Mouse (Mus musculus): ENCODE results near the gene Rnf17. TPM values are rescaled to one million over a fixed set of nuclear protein-coding genes. Genes with fewer than 3 reads are reported as not detected.
A peak's percentile ranks its signal among the peaks of the same experiment; 100 is the strongest.

Rnf17 gene
- 1.2 and 2.4 TPM in 2 replicates for polyA plus RNA-seq (2014; fragmentation: Nextera tagmentation; extraction: Ambion mirVana)

DNA sequence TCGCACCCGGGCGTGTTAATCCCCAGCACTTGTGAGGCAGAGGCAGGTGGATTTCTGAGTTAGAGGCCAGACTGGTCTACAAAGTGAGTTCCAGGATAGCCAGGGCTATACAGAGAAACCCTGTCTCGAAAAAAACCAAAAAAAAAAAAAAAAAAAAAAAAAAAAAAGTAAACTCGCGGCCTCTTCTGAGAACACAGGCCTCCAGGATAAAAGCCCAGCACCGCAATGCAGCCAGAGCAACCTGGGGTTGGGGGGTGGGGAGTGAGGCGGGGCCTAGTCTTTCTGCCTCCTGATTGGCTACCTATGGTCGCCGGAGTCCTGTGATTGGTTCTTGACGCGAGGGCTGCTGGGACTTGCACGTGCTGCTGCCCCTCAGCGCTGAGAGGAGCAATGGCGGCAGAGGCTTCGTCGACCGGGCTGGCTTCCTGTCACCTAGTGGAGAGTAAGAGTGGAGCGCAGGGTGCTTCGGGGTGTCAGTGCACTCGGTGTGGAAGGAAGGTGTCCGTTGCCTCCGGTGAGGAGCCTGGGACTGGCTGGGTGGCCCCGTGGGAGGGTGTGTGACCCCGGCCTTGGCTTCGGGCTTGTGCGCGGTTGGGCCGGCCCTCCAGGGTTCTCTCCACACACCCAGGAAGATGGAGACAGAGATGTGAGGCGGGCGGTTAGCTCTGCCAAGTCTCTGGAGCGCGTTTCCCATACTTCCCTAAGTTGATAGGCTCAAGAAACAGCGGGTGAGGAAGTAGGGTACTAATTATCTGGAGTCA is at the start of gene Rnf17:
Rnf17 (plus strand) TSS at position 271 of the 761 bp plus-strand sequence.
- 69% methylated on average over 34 of the region's 34 CpGs for WGBS
- DNase-seq = no peak
- H3K4me2 ChIP-seq (ENCODE audit: low read length) = no peak within 1 kb of the TSS
- H3K36me3 ChIP-seq (ENCODE audit: control insufficient read depth, insufficient read depth, low read length) = no peaks in the 10 kb centered on the region
- H3K27me3 ChIP-seq (ENCODE audit: control insufficient read depth, insufficient read depth, low read length) = no peaks in the 10 kb centered on the region
- no peak for ATAC-seq (ENCODE audit: low FRiP score, low TSS enrichment)
- no peak within 1 kb of the TSS for H3K9ac ChIP-seq (replicated peaks; ENCODE audit: low read length)
- no peaks in the 10 kb centered on the region for H3K4me1 ChIP-seq (ENCODE audit: control insufficient read depth, insufficient read depth, low read length)
- no peak within 1 kb of the TSS for H3K27ac ChIP-seq (replicated peaks; ENCODE audit: low read depth, low read length)
- H3K9me3 ChIP-seq (ENCODE audit: control insufficient read depth, low read length) = no peaks in the 10 kb centered on the region
- no peak within 1 kb of the TSS for H3K4me3 ChIP-seq (replicated peaks; ENCODE audit: low read depth, low read length)

DNA sequence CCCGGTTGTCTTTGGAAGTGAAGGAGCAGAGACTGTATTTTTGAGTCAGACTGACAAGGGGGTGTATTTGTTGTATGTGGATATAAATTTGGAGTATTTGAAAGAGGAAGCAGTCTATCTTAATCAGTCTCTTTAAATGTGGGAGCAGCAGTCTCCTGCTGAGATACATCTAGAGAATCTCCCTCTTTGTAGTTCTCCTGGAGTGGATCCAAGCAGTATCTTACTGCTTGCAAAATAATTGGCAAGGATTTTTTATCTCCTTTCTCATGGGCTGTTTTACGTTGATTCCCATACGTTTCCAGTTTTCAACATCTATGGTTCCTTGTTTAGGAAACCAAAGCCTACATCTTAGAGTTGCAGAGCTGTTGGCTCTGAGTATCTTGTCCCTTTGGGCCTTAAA is 47.6 kb upstream of the Rnf17 start:
- ATAC-seq (ENCODE audit: low FRiP score, low TSS enrichment) = no peak
- 92% methylated on average over 3 of the region's 3 CpGs for WGBS
- H3K9me3 ChIP-seq (ENCODE audit: control insufficient read depth, low read length) = no peaks in the 10 kb centered on the region

DNA sequence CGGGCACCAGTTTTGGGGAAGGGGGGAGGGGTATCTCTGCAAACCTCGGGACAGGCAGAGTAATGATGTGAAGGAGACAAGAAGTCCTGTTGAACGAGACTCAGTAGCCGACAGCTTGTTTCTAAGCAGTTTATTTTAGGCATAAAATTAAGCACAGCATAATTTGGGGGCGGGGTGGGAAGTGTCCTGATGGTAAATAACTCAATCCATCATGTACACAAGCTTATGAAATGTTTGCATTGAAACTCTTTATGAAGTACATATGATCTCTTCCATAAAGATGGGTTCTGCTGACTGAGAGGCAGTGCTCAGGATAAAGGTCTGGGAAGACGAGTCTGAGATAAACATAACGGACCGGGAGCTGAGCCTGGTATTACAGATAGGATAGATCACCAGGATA is 47.0 kb upstream of the Rnf17 start:
- Histone ChIP-seq H3K4me3 (replicated peaks; ENCODE audit: low read depth, low read length) (no peak overlapping the region), H3K9me3 (ENCODE audit: control insufficient read depth, low read length) (no peaks in the 10 kb centered on the region), H3K27ac (replicated peaks; ENCODE audit: low read depth, low read length) (no peak overlapping the region), H3K4me1 (ENCODE audit: control insufficient read depth, insufficient read depth, low read length) (no peaks in the 10 kb centered on the region), H3K27me3 (ENCODE audit: control insufficient read depth, insufficient read depth, low read length) (no peaks in the 10 kb centered on the region), H3K36me3 (ENCODE audit: control insufficient read depth, insufficient read depth, low read length) (no peaks in the 10 kb centered on the region), H3K4me2 (ENCODE audit: low read length) (no peak overlapping the region), H3K9ac (replicated peaks; ENCODE audit: low read length) (no peak overlapping the region)
- no peak for ATAC-seq (ENCODE audit: low FRiP score, low TSS enrichment)
- 87% methylated on average over 8 of the region's 8 CpGs for WGBS
- DNase-seq = no peak

More for the DNA sequence above, 47.6 kb upstream of the Rnf17 start:
- H3K4me1 ChIP-seq (ENCODE audit: control insufficient read depth, insufficient read depth, low read length) = no peaks in the 10 kb centered on the region
- no peak overlapping the region for H3K4me3 ChIP-seq (replicated peaks; ENCODE audit: low read depth, low read length)
- no peaks in the 10 kb centered on the region for H3K27me3 ChIP-seq (ENCODE audit: control insufficient read depth, insufficient read depth, low read length)
- no peak overlapping the region for H3K9ac ChIP-seq (replicated peaks; ENCODE audit: low read length)
- H3K36me3 ChIP-seq (ENCODE audit: control insufficient read depth, insufficient read depth, low read length) = no peaks in the 10 kb centered on the region
- H3K27ac ChIP-seq (replicated peaks; ENCODE audit: low read depth, low read length) = no peak overlapping the region
- H3K4me2 ChIP-seq (ENCODE audit: low read length) = no peak overlapping the region
- no peak for DNase-seq

DNA sequence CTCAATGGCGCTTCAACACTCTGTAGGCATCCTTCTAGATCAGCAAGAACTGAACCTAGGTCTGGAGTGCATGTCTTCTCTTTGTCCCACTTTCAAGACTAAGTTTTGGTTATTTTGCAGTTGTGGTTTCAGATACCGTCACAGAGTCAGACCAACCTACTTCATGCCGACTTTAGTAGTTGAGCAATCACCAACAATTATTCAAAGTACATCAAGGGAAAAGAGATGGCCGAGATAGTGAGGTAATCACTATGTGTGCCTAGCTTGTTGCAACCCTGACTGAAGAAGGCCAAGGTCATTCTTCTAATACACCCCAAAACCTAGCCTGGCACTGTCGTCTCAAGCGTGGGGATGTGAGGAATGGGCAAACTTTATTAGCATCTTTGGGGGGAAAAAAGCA is 46.2 kb upstream of the Rnf17 start:
- no peaks in the 10 kb centered on the region for H3K4me1 ChIP-seq (ENCODE audit: control insufficient read depth, insufficient read depth, low read length)
- H3K27ac ChIP-seq (replicated peaks; ENCODE audit: low read depth, low read length) = no peak overlapping the region
- no peaks in the 10 kb centered on the region for H3K36me3 ChIP-seq (ENCODE audit: control insufficient read depth, insufficient read depth, low read length)
- H3K4me2 ChIP-seq (ENCODE audit: low read length) = no peak overlapping the region
- ATAC-seq (ENCODE audit: low FRiP score, low TSS enrichment) = no peak
- H3K4me3 ChIP-seq (replicated peaks; ENCODE audit: low read depth, low read length) = no peak overlapping the region
- H3K9me3 ChIP-seq (ENCODE audit: control insufficient read depth, low read length) = no peaks in the 10 kb centered on the region
- no peak overlapping the region for H3K9ac ChIP-seq (replicated peaks; ENCODE audit: low read length)
- DNase-seq = no peak
- WGBS = 90% methylated on average over 6 of the region's 6 CpGs
- H3K27me3 ChIP-seq (ENCODE audit: control insufficient read depth, insufficient read depth, low read length) = no peaks in the 10 kb centered on the region

DNA sequence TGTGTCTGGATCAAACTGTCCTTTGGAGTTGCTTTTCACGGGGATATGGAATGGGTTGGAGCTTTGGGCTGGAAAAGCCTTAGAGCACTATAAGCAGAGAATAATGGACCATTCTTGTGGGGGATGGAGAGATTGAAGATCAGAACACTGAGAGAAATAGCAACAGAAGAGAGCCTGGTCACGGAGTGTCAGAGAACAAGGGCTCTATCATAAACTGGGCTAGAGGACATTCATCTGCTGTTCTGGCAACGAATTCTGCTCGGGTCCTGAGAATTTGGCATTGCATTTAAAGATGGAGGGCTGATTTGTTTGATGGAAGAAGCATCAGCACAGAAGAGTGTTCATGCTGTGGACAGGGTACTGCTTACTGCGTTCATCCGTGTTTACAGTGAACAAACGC is 44.0 kb upstream of the Rnf17 start:
- no peak for DNase-seq
- H3K9me3 ChIP-seq (ENCODE audit: control insufficient read depth, low read length) = no peaks in the 10 kb centered on the region
- H3K9ac ChIP-seq (replicated peaks; ENCODE audit: low read length) = no peak overlapping the region
- 76% methylated on average over 7 of the region's 7 CpGs for WGBS
- no peak overlapping the region for H3K4me3 ChIP-seq (replicated peaks; ENCODE audit: low read depth, low read length)
- no peaks in the 10 kb centered on the region for H3K36me3 ChIP-seq (ENCODE audit: control insufficient read depth, insufficient read depth, low read length)
- H3K27me3 ChIP-seq (ENCODE audit: control insufficient read depth, insufficient read depth, low read length) = peaks cover 3% of the 10 kb centered on the region; the same call in 1 of the 2 replicates
- no peaks in the 10 kb centered on the region for H3K4me1 ChIP-seq (ENCODE audit: control insufficient read depth, insufficient read depth, low read length)
- ATAC-seq (ENCODE audit: low FRiP score, low TSS enrichment) = no peak
- H3K27ac ChIP-seq (replicated peaks; ENCODE audit: low read depth, low read length) = no peak overlapping the region
- H3K4me2 ChIP-seq (ENCODE audit: low read length) = no peak overlapping the region

DNA sequence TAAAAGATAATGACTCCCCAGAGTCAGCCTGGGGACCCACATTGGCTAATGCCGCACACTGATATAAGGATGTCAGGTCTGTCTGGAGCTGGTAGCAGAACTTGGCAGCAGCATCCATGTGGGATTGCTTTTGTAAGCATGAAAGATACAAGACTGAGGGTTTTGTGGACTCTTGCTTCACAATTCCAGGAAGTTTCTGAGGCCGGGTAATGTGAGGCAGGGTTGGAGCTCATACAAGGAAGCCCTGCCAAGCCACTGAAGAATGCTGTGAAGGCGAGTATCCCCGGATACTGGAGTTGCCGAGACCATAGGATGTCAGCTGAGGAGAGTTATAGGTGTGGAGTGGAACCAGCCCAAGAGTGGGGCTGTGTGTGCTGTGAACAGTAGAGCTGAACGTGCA is 43.2 kb upstream of the Rnf17 start:
- Histone ChIP-seq H3K9me3 (ENCODE audit: control insufficient read depth, low read length) (no peaks in the 10 kb centered on the region), H3K4me3 (replicated peaks; ENCODE audit: low read depth, low read length) (no peak overlapping the region), H3K4me2 (ENCODE audit: low read length) (no peak overlapping the region), H3K27me3 (ENCODE audit: control insufficient read depth, insufficient read depth, low read length) (peaks cover 10% of the 10 kb centered on the region), H3K9ac (replicated peaks; ENCODE audit: low read length) (no peak overlapping the region), H3K27ac (replicated peaks; ENCODE audit: low read depth, low read length) (no peak overlapping the region), H3K4me1 (ENCODE audit: control insufficient read depth, insufficient read depth, low read length) (no peaks in the 10 kb centered on the region), H3K36me3 (ENCODE audit: control insufficient read depth, insufficient read depth, low read length) (no peaks in the 10 kb centered on the region)
- ATAC-seq (ENCODE audit: low FRiP score, low TSS enrichment) (no peak), DNase-seq (no peak)
- 87% methylated on average over 6 of the region's 6 CpGs for WGBS

DNA sequence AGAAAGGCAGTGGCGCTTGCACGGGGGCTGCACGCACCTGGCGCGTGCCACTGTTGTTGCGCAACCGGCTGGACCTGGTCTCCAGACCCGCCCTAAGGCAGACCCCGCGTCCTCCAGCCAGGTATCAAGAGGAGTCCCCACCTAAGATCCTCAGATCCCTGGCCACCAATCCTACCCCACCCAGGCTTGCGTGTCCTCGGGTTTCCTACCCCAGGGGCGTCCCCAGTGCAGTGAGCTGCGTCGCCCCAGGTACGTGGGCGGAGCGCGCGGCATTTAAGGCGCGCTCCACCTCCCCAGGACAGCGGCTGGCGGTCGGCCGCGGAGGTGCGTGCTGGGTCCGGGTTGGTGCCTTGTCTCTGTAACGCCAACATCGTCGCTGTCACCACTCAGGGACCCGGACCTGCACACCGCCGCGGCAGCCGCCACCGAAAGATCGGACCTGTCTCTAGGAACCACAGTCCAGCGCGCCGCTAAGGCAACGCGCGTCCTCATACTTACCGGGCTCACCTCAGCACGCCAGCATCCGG is 37.6 kb upstream of the Rnf17 start, which contains the start of gene Atp12a:
Atp12a (plus strand) TSS at position 358 of the 527 bp plus-strand sequence.
- peak; percentile 42 for DNase-seq
- whole genome bisulfite sequencing = 2% methylated on average over 48 of the region's 48 CpGs
- no peak for ATAC-seq (ENCODE audit: low FRiP score, low TSS enrichment)

DNA sequence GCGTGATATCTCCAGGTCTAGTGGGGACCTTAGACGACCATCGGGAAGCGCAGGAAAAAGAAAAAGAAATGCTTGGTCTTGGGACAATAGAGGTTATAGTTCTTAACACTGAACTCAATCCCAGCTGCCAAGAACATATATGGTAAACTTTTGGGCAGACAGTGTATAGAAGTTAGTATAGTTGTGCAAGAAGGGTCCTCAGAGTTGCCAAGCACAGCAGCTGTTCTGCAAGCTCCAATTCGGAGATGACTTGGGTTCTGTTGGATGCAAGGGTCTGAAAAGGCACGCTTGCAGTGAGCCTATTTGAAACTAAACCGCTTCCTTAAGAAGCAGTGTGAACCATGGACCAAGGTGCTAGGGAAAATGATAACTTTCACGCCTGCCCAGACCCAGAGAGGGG is 37.1 kb upstream of the Rnf17 start:
- peaks cover 41% of the 10 kb centered on the region for H3K27me3 ChIP-seq (ENCODE audit: control insufficient read depth, insufficient read depth, low read length)
- WGBS = 31% methylated on average over 8 of the region's 8 CpGs
- ATAC-seq (ENCODE audit: low FRiP score, low TSS enrichment) (no peak), DNase-seq (peak; percentile 13)
- peak overlapping the region; percentile 43 for H3K4me3 ChIP-seq (replicated peaks; ENCODE audit: low read depth, low read length)
- H3K27ac ChIP-seq (replicated peaks; ENCODE audit: low read depth, low read length) = no peak overlapping the region
- peak overlapping the region; percentile 70 for H3K4me2 ChIP-seq (ENCODE audit: low read length)
- H3K4me1 ChIP-seq (ENCODE audit: control insufficient read depth, insufficient read depth, low read length) = no peaks in the 10 kb centered on the region
- no peaks in the 10 kb centered on the region for H3K36me3 ChIP-seq (ENCODE audit: control insufficient read depth, insufficient read depth, low read length)
- no peaks in the 10 kb centered on the region for H3K9me3 ChIP-seq (ENCODE audit: control insufficient read depth, low read length)
- H3K9ac ChIP-seq (replicated peaks; ENCODE audit: low read length) = no peak overlapping the region; the same call in 1 of the 2 replicates

More for the DNA sequence above, 37.6 kb upstream of the Rnf17 start, which contains the start of gene Atp12a:
- peak within 1 kb of the TSS; percentile 48; the same call in 1 of the 2 replicates for H3K9ac ChIP-seq (replicated peaks; ENCODE audit: low read length)
- peak within 1 kb of the TSS; percentile 43 for H3K4me3 ChIP-seq (replicated peaks; ENCODE audit: low read depth, low read length)
- H3K4me1 ChIP-seq (ENCODE audit: control insufficient read depth, insufficient read depth, low read length) = no peaks in the 10 kb centered on the region
- H3K27me3 ChIP-seq (ENCODE audit: control insufficient read depth, insufficient read depth, low read length) = peaks cover 41% of the 10 kb centered on the region
- no peaks in the 10 kb centered on the region for H3K36me3 ChIP-seq (ENCODE audit: control insufficient read depth, insufficient read depth, low read length)
- H3K4me2 ChIP-seq (ENCODE audit: low read length) = peak within 1 kb of the TSS; percentile 70
- H3K27ac ChIP-seq (replicated peaks; ENCODE audit: low read depth, low read length) = no peak within 1 kb of the TSS
- H3K9me3 ChIP-seq (ENCODE audit: control insufficient read depth, low read length) = no peaks in the 10 kb centered on the region

DNA sequence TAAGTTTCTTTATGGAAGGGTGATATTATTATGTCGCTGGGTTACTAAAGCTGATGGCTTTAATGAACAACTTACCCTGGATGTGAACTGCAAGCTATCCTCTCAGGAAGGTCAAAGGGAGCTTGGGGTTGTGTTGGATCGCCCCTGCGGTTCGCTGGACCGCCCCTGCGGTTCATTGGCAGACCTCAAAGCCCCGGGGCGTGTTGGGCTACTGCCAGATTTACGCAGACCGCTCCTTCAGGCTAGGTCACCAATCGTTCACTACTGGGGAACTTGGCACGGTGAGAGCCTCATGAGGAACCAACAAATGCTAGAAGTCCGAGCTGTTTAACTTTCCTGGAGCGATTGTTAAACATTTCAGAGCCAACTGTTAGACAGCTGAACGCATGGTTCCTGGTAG is 35.7 kb upstream of the Rnf17 start:
- Histone ChIP-seq H3K4me2 (ENCODE audit: low read length) (no peak overlapping the region), H3K27ac (replicated peaks; ENCODE audit: low read depth, low read length) (no peak overlapping the region), H3K4me3 (replicated peaks; ENCODE audit: low read depth, low read length) (no peak overlapping the region), H3K27me3 (ENCODE audit: control insufficient read depth, insufficient read depth, low read length) (peaks cover 41% of the 10 kb centered on the region), H3K36me3 (ENCODE audit: control insufficient read depth, insufficient read depth, low read length) (no peaks in the 10 kb centered on the region), H3K9me3 (ENCODE audit: control insufficient read depth, low read length) (no peaks in the 10 kb centered on the region), H3K4me1 (ENCODE audit: control insufficient read depth, insufficient read depth, low read length) (no peaks in the 10 kb centered on the region), H3K9ac (replicated peaks; ENCODE audit: low read length) (no peak overlapping the region)
- WGBS = 38% methylated on average over 15 of the region's 15 CpGs
- ATAC-seq (ENCODE audit: low FRiP score, low TSS enrichment) (no peak), DNase-seq (peak; percentile 8)

Measured in midbrain, embryonic 14.5 days (tissue).